Mouse (Mus musculus): ENCODE results near the gene Slc38a10.
A peak's percentile ranks its signal among the peaks of the same experiment; 100 is the strongest.

Gene Slc38a10

GRCm38 (mm10) chr11:120151113-120151494 is at the start of gene Slc38a10:
TSS of gene Slc38a10 (minus strand) at chr11:120151346.
- peak; percentile 98 to 99 for DNase-seq (ENCODE audit: low spot score in 2 of 2)

- DNase-seq (ENCODE audit: low spot score in 2 of 2) = no peak
These were observed 49.5 kb upstream of the Slc38a10 start for GRCm38 (mm10) chr11:120200621-120201020.

DNA sequence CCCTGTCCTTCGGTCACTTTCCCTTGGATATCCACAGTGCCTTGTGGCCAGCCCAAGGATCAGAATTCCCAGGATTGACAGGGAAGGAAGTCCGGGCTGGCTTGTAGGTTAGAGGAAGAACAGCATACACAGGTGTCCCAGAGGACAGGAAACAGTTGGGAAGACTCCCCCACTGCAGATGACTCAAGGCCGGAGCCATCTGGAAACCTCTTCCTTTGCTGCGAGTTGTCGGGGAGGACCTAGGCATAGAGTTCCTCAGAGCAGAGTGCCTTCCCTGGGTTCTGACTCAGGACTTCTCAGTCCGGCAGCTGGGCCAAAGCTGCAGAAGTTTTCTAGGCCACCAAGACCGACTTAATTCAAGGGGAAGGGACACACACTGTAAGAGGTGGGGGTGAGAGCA is 48.6 kb upstream of the Slc38a10 start:
- no peak for DNase-seq (ENCODE audit: low spot score in 2 of 2)

DNA sequence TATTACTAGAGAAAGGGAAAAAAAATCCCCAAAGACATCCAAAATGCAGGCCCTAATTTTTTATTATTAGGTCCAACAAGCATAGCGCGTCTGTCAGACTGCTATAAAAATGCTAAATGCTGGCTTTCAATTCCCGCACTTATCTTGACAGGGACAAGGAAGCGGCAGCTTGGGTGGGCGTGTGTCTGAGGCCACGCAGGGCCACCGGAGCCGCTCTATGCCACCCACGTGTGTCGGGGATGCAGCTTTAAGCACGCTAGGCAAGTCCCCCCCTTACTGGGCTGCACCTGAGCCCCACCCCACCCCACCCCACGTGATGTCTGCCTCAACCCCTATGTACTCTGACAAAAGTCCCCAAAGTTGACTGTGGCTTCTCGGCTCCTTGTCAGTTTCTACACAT is 47.7 kb upstream of the Slc38a10 start:
- no peak for DNase-seq (ENCODE audit: low spot score in 2 of 2)

GRCm38 (mm10) chr11:120190526-120191412 is 39.6 kb upstream of the Slc38a10 start:
- no peak for DNase-seq (ENCODE audit: low spot score in 2 of 2)

DNA sequence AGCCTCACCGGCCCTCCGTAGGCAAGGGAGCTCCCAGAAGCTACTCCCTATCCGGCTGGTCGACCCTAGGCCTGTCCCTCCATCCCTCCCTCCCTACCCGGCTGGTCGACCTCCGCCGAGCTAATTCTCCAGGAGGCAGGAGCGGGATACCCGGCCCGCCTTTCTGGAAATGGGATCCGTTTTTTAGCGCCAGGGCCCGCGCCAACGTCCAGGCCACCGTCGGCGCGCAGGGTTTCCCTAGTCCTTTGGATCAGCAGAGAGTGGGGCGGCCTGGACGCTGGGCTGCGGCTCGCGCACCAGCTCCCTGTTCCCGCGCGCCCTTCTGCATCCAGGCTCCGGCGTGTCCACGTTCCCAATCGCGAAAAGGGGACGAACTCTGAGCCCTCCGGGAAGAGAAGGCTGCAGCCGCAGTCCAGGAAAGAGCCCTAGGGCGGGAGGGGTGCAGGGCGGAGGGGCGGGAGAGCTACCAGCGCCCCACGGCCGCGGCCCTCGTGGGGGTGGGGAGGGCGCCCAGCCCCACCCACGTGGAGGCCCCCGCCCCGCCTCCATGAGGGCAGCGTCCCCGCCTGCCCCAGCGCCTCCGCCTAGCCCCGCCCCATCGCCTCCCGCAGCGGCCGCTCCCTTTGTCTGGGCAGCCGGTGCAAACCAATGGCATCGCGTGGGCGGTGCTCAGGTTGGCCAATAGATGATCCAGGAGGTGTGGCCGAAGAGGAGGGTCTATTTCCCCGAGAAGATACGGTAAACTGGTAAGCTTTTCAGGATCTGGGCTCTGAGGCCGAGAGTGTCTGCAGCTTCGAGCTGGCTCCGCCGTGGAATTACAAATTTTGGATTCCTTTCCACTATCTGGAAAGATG is 38.5 kb upstream of the Slc38a10 start:
- peak; percentile 72 to 78 for DNase-seq (ENCODE audit: low spot score in 2 of 2)

GRCm38 (mm10) chr11:120188481-120189441 is 37.6 kb upstream of the Slc38a10 start:
- DNase-seq (ENCODE audit: low spot score in 2 of 2) = no peak

- no peak for DNase-seq (ENCODE audit: low spot score in 2 of 2)
These were observed 36.9 kb upstream of the Slc38a10 start for GRCm38 (mm10) chr11:120188102-120188480.

- no peak for DNase-seq (ENCODE audit: low spot score in 2 of 2)
These were observed 36.3 kb upstream of the Slc38a10 start for GRCm38 (mm10) chr11:120187236-120188101.

GRCm38 (mm10) chr11:120186821-120187235 is 35.7 kb upstream of the Slc38a10 start:
- no peak for DNase-seq (ENCODE audit: low spot score in 2 of 2)

- DNase-seq (ENCODE audit: low spot score in 2 of 2) = no peak
These were observed 35.1 kb upstream of the Slc38a10 start for GRCm38 (mm10) chr11:120186145-120186740.

- DNase-seq (ENCODE audit: low spot score in 2 of 2) = no peak
These were observed 34.4 kb upstream of the Slc38a10 start for GRCm38 (mm10) chr11:120185316-120186141.

DNA sequence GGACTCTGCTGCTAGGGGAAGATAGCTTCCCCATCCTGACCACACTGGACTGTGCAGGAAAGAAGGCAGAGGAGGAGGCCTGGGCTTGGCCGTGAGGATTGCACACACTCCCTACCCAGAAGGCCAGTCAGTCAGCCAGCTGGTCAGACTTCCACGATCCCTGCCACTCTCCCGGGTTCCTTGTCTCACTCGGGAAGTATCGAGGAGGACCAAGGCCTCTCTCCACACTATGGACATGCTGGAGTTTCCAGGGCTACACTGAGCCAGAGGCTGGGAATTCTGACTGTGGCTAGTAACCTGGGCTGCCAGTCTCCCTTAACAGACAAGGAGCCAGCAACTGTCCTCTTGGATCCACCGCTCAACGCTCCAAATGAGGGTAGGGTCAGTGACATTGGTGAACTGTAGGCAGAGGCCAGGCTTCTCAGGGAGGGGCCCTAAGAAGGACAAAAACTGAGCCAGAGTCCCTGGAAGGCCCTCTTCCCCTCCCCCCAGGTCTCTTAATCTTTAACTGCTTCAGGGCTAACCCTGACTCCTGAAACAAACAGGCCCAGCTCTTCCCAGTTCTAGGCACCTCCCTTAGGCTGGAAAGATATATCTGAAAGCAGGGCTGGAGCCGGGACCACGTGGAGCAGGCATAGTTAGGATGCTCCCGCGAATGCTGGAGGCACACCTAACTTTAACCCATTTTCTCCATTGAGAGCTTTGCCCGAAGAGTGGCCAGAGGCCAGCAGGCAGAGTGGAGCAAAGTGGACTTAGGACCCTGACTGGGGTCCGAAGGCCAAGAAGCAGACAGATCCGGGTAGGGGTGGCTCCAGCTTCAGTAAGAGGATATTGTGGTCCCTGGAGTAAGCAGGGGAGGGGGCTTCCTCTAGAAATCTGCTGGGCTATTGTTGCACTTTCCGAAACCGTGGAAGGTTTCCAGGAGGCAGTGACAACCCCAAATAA is 33.5 kb upstream of the Slc38a10 start:
- DNase-seq (ENCODE audit: low spot score in 2 of 2) = no peak

GRCm38 (mm10) chr11:120183708-120184107 is 32.6 kb upstream of the Slc38a10 start:
- DNase-seq (ENCODE audit: low spot score in 2 of 2) = no peak

DNA sequence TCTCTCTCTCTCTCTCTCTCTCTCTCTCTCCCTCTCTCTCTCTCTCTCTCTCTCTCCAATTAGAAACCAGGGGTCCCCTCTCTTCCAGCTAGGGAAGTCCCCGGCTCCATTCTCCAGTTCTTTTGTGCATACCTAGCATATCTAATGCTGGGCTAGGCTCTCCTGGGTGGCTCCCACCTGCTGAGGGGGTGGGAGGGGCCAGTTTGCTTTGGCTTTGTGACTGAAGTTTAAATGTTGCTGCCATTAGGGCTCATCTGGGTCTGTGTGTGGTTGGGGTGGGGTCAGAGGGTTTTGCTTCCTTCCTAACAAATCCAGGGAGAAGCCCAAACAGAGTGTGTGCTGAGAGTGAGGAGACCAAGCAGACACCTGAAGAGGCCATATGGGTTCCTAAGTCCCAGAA is 32.0 kb upstream of the Slc38a10 start:
- no peak for DNase-seq (ENCODE audit: low spot score in 2 of 2)

DNA sequence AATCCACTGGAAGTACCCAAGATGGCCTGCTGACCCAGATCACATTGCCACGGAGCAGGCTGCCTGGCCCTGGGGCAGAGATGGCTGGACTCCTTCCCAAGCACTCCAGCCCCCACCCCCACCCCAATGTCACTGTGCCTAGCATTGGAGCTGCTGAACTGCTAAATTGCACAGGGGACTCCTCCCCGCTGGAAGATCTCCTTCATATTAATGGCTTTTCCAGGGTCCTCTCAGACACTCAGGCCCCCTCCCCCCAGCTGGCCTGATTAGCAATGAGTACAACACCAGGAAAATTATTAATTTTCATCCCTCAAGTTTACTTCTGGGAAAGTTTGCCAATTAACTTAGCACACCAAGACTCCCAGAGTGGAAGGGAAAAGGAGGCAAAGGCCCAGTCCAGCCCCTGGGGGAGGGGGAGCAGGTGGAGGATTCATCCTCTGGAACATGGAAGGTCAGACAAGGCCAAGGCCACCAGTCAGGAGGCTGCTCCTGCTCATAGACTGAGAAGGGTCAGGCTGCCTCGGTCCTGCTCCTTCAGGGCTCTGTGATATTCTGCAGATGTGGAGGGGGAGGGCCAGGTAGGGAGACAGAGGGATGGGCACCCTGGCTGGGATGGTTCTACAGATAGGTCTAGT is 31.4 kb upstream of the Slc38a10 start:
- no peak for DNase-seq (ENCODE audit: low spot score in 2 of 2)

- no peak for DNase-seq (ENCODE audit: low spot score in 2 of 2)
These were observed 30.2 kb upstream of the Slc38a10 start for GRCm38 (mm10) chr11:120181379-120181778.

DNA sequence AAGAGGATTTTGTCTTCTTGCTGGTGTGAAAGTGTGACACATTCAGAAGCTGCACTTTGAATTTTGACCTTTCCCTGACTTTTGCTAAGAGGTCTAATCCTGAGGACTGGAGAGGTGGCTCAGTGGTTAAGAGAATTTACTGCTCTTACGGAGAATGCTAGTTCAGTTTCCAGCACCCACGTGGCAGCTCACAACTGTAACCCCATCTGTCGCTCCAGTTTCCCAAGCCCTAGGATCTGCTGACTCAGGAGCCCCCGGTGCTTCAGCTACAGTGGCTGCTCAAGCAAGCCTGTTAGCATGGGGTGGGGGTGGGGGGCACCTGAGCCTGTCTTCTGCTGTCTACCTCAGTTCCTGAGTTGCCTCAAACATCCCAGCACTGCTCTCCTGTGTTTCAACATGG is 28.2 kb upstream of the Slc38a10 start:
- DNase-seq (ENCODE audit: low spot score in 2 of 2) = no peak

Measured in spleen, postnatal 14 days (tissue).